Mouse (Mus musculus) kidney, embryonic 16.5 days (tissue): Measurements from ENCODE around the gene Adk. TPM values are rescaled to one million over a fixed set of nuclear protein-coding genes. Genes with fewer than 3 reads are reported as not detected.

Source experiments
- ATAC-seq: fragments of 200-750 bp; cut with Nextera tagmentation; 2 replicates; pipeline ENCODE4 v1.8.0; 2017; ENCODE audit warnings: moderate TSS enrichment; ENCODE audit not compliant: low FRiP score, low TSS enrichment
- H3K27ac ChIP-seq: fragments of 300-500 bp; sonication (generic); 2 replicates; pipeline ENCODE4 v1.5.1; 2014; ENCODE audit warnings: low read length
- H3K27me3 ChIP-seq: fragments of 300-500 bp; sonication (generic); 2 replicates; pipeline ENCODE4 v1.6.1; 2014; ENCODE audit warnings: low read length, control low read depth, mixed read lengths; ENCODE audit not compliant: insufficient read depth
- H3K36me3 ChIP-seq: fragments of 300-500 bp; sonication (generic); 2 replicates; pipeline ENCODE4 v1.6.1; 2014; ENCODE audit warnings: low read length, control low read depth, mixed read lengths; ENCODE audit not compliant: insufficient read depth
- H3K4me1 ChIP-seq: fragments of 300-500 bp; sonication (generic); 2 replicates; pipeline ENCODE4 v1.6.1; 2014; ENCODE audit warnings: low read length, control low read depth, mixed read lengths; ENCODE audit not compliant: insufficient read depth
- H3K4me2 ChIP-seq: fragments of 300-500 bp; sonication (generic); replicated peaks from 2 replicates; pipeline ENCODE4 v1.6.1; 2014; ENCODE audit warnings: low read depth, low read length
- H3K4me3 ChIP-seq: fragments of 300-500 bp; sonication (generic); 2 replicates; pipeline ENCODE4 v1.5.1; 2014; ENCODE audit warnings: mild to moderate bottlenecking, low read length
- H3K9ac ChIP-seq: fragments of 300-500 bp; sonication (generic); replicated peaks from 2 replicates; pipeline ENCODE4 v1.6.1; 2014; ENCODE audit warnings: low read length
- H3K9me3 ChIP-seq: fragments of 300-500 bp; sonication (generic); 2 replicates; pipeline ENCODE4 v1.6.1; 2016; ENCODE audit warnings: low read length, control low read depth
- WGBS: fragments of 180-500 bp; shearing (Covaris S2); extraction: QIAGEN DNeasy Blood & Tissue Kit; methylation state at CpG from one replicate; pipeline ENCODE4 v1.1.7; 2014; 5-methylcytosine and 5-hydroxymethylcytosine counted together
- polyA plus RNA-seq: library from polyadenylated mRNA; unstranded; fragments of >200 nt; fragmentation: Nextera tagmentation; extraction: Ambion mirVana; gene quantifications from 2 replicates; pipeline ENCODE4 v1.2.1, GENCODE M21; 2015

The Adk gene
- polyA plus RNA-seq, 1 experiment from 2014 or later: 167 TPM

DNA sequence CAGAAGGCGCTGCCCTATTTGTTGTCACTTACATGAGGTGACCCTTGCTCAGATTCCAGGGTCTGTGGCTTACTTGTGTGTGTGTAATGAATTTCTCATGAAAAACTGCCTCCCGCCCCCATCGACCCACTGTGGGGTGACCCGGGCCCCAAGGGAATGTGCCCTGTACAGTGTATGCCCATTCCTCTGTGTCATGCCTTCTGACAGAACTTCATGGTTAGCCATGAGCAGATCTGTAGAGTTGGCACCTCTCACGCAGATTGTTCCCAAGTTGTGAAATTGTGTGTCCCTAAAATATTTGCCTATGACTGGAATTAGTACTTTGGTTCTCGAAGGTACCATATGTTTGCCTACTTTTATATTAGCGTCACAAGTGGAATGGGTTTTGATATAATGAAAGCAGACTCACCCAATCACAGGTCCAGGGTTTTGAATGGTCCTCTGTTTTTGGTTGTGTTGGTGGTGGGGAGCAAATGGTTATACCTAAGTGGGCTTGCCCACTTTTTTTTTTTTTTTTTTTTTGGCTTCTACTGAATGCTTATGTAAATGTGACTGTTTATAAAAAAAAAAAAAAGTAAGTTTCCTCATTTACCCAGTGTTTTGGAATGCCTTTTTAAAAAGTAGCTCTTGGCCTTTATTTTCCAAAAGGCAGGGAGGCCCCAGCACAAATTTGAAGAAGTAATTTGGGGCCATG lies 24.3 kb downstream of the Adk start:
- Histone ChIP-seq H3K27me3 (no peaks in the 10 kb centered on the region), H3K4me2 (peak overlapping the region; percentile 81), H3K9ac (peak overlapping the region; percentile 73), H3K36me3 (no peaks in the 10 kb centered on the region), H3K4me3 (peak overlapping the region; percentile 72), H3K4me1 (peaks cover 21% of the 10 kb centered on the region), H3K27ac (peak overlapping the region; percentile 52), H3K9me3 (no peaks in the 10 kb centered on the region)
- WGBS: 48% methylated on average over 7 of the region's 7 CpGs
- peak; percentile 37 for ATAC-seq

DNA sequence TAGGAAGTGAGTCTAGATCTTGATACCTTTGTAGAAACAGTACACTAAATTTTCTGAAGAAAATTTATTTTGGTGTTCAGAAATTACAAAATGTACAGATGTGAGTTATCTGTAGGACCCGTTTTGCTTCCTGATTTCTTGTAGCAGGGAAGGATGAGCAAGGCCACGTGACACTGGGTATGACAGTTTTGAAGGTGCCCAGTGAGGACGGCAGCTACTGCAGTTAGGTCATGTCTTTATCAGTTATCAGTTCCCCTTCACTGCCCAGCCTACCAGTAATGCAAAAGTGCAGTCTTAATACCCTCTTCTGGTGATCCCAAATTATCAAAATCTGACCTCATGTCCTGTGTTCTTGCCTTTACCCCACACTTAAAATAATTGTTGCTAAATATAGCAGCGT lies 25.6 kb downstream of the Adk start:
- Histone ChIP-seq H3K9ac (no peak overlapping the region), H3K9me3 (no peaks in the 10 kb centered on the region), H3K4me1 (peaks cover 21% of the 10 kb centered on the region), H3K27me3 (no peaks in the 10 kb centered on the region), H3K27ac (no peak overlapping the region), H3K36me3 (no peaks in the 10 kb centered on the region), H3K4me2 (no peak overlapping the region), H3K4me3 (no peak overlapping the region)
- WGBS: 82% methylated on average over 4 of the region's 4 CpGs
- no peak for ATAC-seq

DNA sequence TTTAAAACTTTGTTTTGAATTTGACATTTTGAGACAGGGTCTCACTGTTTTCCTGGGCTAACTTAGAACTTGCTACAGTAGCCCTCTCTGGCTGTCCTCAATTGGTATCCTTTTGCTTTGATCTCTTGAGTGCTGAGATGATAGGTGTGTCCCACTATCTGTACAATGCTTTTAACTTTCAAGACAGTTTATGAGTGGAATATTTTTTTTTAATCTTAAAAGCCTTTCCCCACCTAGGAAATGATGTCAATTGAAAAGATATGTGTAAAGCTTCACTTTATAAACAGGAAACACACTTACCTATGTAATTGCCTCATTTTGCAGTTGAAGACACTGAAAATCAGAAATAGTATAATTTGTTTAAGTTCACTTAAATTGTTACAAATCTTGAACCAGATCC lies 26.1 kb downstream of the Adk start:
- H3K36me3 ChIP-seq: no peaks in the 10 kb centered on the region
- no peaks in the 10 kb centered on the region for H3K27me3 ChIP-seq
- H3K9me3 ChIP-seq: no peaks in the 10 kb centered on the region
- no peak for ATAC-seq
- H3K4me2 ChIP-seq: no peak overlapping the region
- H3K27ac ChIP-seq: no peak overlapping the region
- H3K9ac ChIP-seq: no peak overlapping the region
- peaks cover 21% of the 10 kb centered on the region for H3K4me1 ChIP-seq
- H3K4me3 ChIP-seq: no peak overlapping the region

DNA sequence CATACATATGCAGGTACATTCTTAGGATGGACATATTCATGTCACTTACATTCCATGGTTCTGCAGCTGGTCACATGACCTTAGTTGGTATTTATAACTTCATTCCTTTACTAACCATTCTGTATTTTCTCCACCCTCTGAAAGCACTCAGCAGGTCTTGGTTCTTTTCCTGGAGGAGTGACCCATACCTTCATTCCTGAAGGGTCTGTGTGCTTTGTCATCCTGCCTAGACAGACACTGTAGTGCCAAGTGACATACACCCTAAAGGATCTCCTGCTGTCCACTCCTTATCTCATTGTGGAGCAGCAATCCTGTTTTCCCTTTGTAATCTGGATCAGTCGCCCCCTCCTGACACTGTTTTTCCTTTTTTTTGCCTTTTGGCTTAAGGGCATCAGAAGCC lies 30.4 kb downstream of the Adk start:
- H3K4me1 ChIP-seq: peaks cover 22% of the 10 kb centered on the region
- H3K27ac ChIP-seq: no peak overlapping the region
- no peaks in the 10 kb centered on the region for H3K9me3 ChIP-seq
- H3K9ac ChIP-seq: no peak overlapping the region
- no peaks in the 10 kb centered on the region for H3K27me3 ChIP-seq
- ATAC-seq: no peak
- no peak overlapping the region for H3K4me2 ChIP-seq
- no peaks in the 10 kb centered on the region for H3K36me3 ChIP-seq
- H3K4me3 ChIP-seq: no peak overlapping the region
- 77% methylated on average over 1 of the region's 1 CpGs for WGBS

DNA sequence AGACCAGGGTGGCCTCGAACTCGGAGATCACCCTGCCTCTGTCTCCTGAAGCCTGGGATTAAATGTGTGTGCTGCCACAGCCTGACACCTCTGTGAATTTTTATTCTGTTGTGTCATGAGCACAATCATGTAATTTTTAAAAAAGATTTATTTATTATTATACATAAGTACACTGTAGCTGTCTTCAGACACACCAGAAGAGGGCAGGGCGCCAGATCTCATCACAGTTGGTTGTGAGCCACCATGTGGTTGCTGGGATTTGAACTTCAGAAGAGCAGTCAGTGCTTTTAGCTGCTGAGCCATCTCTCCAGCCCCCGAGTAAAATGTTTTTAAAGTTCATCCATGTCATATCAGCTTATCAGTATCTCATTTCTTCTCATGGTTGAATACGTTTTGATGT lies 33.3 kb downstream of the Adk start:
- 71% methylated on average over 5 of the region's 5 CpGs for WGBS
- H3K27me3 ChIP-seq: no peaks in the 10 kb centered on the region
- no peak overlapping the region for H3K4me3 ChIP-seq
- H3K9me3 ChIP-seq: no peaks in the 10 kb centered on the region
- peaks cover 18% of the 10 kb centered on the region for H3K4me1 ChIP-seq
- H3K4me2 ChIP-seq: no peak overlapping the region
- no peak overlapping the region for H3K9ac ChIP-seq
- no peaks in the 10 kb centered on the region for H3K36me3 ChIP-seq
- ATAC-seq: no peak
- no peak overlapping the region for H3K27ac ChIP-seq

DNA sequence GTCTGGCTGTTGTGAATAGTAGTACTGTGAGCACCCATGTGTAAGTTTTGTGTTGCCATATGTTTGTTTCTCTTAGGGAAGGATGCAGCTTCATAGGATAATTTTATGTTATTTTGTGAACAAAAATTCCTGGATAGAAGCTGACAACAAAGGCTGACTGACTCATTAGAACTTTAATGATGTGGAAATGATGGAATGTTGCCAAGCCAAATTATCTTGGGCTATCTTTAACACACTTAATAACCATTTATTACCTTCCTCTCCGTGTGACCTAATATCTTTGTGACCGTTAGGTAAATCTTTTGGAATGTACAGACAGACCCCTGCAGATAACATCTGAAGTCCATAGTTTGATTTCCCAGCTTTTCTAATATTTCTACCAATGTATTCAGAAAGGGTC lies 33.7 kb downstream of the Adk start:
- Histone ChIP-seq H3K4me1 (peaks cover 18% of the 10 kb centered on the region), H3K4me2 (no peak overlapping the region), H3K9me3 (no peaks in the 10 kb centered on the region), H3K27ac (no peak overlapping the region), H3K9ac (no peak overlapping the region), H3K4me3 (no peak overlapping the region), H3K27me3 (no peaks in the 10 kb centered on the region), H3K36me3 (no peaks in the 10 kb centered on the region)
- ATAC-seq: no peak
- WGBS: 23% methylated on average over 2 of the region's 2 CpGs

DNA sequence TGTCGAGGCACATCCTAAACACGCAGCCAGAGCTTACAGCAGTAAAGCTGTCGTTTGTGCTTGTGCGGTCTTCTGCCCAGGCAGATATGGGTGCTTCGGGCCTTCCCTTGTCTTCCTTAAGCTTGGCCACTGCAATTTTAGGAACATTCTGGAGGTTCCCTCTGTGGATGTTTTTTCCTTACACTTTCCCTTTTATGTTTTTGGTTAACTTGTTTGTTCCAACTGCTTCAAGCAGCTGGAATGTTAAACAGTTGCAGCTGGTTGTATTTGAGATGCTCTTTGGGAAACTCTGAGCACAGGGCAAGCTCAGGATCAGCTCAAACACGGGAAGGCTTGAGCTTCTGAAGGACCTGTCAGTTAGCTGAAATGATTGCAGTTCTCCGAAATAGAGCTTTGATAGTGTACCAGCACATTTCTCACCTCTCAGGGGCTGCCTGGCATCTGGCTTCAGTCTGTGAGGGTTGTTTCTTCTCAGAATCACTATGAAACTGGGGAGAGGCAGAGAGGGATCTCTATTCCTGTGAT lies 34.5 kb downstream of the Adk start:
- Histone ChIP-seq H3K9ac (0 out of 2 replicates have a peak overlapping the region, but pooled peaks have one; percentile 12), H3K4me2 (no peak overlapping the region), H3K27me3 (no peaks in the 10 kb centered on the region), H3K36me3 (no peaks in the 10 kb centered on the region), H3K27ac (peak overlapping the region; percentile 51), H3K9me3 (no peaks in the 10 kb centered on the region), H3K4me1 (peaks cover 18% of the 10 kb centered on the region), H3K4me3 (no peak overlapping the region)
- ATAC-seq: no peak
- WGBS: 34% methylated on average over 7 of the region's 7 CpGs

DNA sequence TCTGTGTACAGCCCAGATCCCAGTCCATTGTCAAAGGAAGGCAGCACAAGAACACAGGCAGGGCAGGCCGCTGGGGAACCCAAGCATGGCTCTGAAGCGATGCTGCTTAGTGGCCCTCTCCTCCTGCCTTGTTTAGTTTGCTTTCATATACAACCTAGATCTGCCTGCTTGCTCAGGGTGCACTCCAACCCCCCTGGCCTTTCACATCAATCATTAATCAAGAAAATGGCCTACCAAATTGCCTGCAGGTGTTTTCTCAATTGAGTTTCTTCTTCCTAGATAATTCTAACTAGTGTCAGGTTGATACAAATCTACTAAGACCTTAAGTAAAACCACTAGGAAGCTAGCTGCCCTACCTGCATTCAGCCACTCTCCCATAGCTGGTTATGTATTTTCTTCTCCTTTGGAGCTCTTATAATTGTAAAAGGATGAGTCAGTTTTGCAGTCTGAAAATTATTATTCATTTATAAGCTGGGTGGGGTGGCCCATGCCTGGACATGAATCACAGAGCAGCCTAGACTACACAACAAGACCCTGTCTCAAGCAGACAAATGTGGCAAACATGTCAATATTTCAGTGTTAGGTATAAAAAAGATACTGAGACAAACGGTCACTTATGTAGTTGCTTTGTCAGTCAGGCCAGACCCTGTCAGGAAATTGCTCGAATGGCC lies 35.2 kb downstream of the Adk start:
- Histone ChIP-seq H3K36me3 (0 out of 2 replicates have a peak, but pooled peaks cover 2% of the 10 kb centered on the region), H3K9me3 (no peaks in the 10 kb centered on the region), H3K27me3 (no peaks in the 10 kb centered on the region), H3K4me3 (no peak overlapping the region), H3K9ac (0 out of 2 replicates have a peak overlapping the region, but pooled peaks have one; percentile 12), H3K4me1 (peaks cover 18% of the 10 kb centered on the region), H3K4me2 (no peak overlapping the region), H3K27ac (peak overlapping the region; percentile 51)
- 61% methylated on average over 4 of the region's 4 CpGs for WGBS
- no peak for ATAC-seq

DNA sequence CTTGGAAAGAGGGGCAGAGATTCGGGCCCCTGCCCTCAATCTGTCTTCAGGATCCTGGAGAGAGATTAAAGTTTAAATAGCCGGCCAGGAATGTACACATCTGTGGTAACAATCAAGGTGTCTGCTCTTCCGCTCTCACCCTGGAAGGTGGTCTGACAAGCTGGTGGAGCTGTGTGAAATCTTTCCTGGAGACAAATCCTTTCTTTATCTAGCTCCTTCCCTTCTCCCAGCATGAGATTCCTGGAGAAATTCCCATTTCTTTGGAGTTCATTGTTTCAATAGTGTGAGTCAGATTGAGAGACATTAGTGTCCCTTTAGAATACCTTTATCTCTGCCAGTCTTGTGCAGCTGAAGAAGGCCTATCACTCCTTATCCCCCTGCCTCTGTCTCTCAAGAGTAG lies 36.4 kb downstream of the Adk start:
- H3K27ac ChIP-seq: no peak overlapping the region

DNA sequence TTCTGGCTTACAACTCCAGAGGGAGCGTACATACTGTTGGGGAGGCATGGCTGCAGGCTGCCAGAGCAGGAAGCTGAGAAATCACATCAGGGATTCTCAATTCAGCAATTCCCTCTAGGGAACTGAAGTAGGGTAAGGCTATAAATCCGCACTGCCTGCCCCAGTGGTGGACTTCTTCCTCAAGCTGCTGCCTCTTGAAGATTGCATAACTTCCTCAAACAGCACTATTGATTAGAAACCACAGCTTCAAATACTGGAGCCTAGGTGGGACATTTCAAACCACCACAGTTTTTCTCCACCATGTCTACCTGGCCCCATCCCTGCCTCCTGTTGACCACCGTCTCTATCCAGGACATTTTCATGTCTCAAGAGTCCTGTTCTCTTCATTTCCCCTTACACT lies 38.0 kb downstream of the Adk start:
- WGBS: 66% methylated on average over 3 of the region's 3 CpGs
- no peak for ATAC-seq
- H3K4me1 ChIP-seq: peaks cover 18% of the 10 kb centered on the region
- H3K36me3 ChIP-seq: peaks cover 8% of the 10 kb centered on the region
- no peak overlapping the region for H3K9ac ChIP-seq
- H3K9me3 ChIP-seq: no peaks in the 10 kb centered on the region
- H3K4me3 ChIP-seq: no peak overlapping the region
- no peak overlapping the region for H3K27ac ChIP-seq
- H3K27me3 ChIP-seq: no peaks in the 10 kb centered on the region
- no peak overlapping the region for H3K4me2 ChIP-seq

More for the DNA sequence above, 36.4 kb downstream of the Adk start:
- H3K4me1 ChIP-seq: peaks cover 18% of the 10 kb centered on the region
- H3K4me3 ChIP-seq: no peak overlapping the region
- H3K27me3 ChIP-seq: no peaks in the 10 kb centered on the region
- no peaks in the 10 kb centered on the region for H3K9me3 ChIP-seq
- WGBS: 62% methylated on average over 3 of the region's 3 CpGs
- peaks cover 8% of the 10 kb centered on the region for H3K36me3 ChIP-seq
- H3K4me2 ChIP-seq: no peak overlapping the region
- no peak overlapping the region for H3K9ac ChIP-seq
- ATAC-seq: no peak
